In genomic region chr12:85704566-85704965, GRCm38 (mm10) we compare ENCODE assay signal across 8 mouse cellular contexts. TPM values are rescaled to one million over a fixed set of nuclear protein-coding genes. Genes with fewer than 3 reads are reported as not detected.
A peak's percentile ranks its signal among the peaks of the same experiment; 100 is the strongest.
DNase-seq lines count a peak whose midpoint lies in the region; ATAC-seq and TF ChIP-seq lines count a peak whose summit lies in the region.

No protein-coding gene starts in this region.

- WGBS in lung, embryonic 16.5 days, result 74% methylated on average over 7 of the region's 7 CpGs
- 32% methylated on average over 7 of the region's 7 CpGs for WGBS in liver, embryonic 14.5 days (ENCODE audit: insufficient replicate concordance)

- peak overlapping the region; percentile 93 for H3K27ac ChIP-seq in lung, embryonic 16.5 days (ENCODE audit: low read length)
- peak overlapping the region; percentile 55; the same call in 1 of the 2 replicates for H3K27ac ChIP-seq in liver, embryonic 14.5 days

- H3K27me3 ChIP-seq in erythroblast, embryonic 14.5 days (ENCODE audit: control insufficient read depth), result no peaks in the 10 kb centered on the region; the same call in 1 of the 2 replicates
- H3K27me3 ChIP-seq in lung, embryonic 16.5 days (ENCODE audit: control insufficient read depth, insufficient read depth, low read depth, low read length), result no peaks in the 10 kb centered on the region
- H3K27me3 ChIP-seq in liver, embryonic 14.5 days (ENCODE audit: control insufficient read depth, insufficient read depth, low read length), result no peaks in the 10 kb centered on the region

- no peak for ATAC-seq in erythroblast, adult 5-6 weeks (replicated peaks; ENCODE audit: low FRiP score, poor library complexity, severe bottlenecking)
- ATAC-seq in lung, embryonic 16.5 days (ENCODE audit: low read depth), result no peak
- no peak for ATAC-seq in liver, embryonic 14.5 days (ENCODE audit: insufficient read depth)

- no peak overlapping the region for H3K9ac ChIP-seq in lung, embryonic 16.5 days (ENCODE audit: low read length)
- no peak overlapping the region; the same call in 1 of the 2 replicates for H3K9ac ChIP-seq in liver, embryonic 14.5 days (replicated peaks)

- H3K4me1 ChIP-seq in erythroblast, embryonic 14.5 days (ENCODE audit: control insufficient read depth), result peaks cover 19% of the 10 kb centered on the region
- H3K4me1 ChIP-seq in lung, embryonic 16.5 days (replicated peaks; ENCODE audit: control insufficient read depth, insufficient read depth, low read length), result peaks cover 33% of the 10 kb centered on the region
- peaks cover 0 to 13% of the 10 kb centered on the region in 2 experiments; a peak in 2 of 4 replicates for H3K4me1 ChIP-seq in liver, embryonic 14.5 days (replicated peaks; ENCODE audit: control insufficient read depth in 2 of 2, insufficient read depth in 2 of 2, low read length in 1 of 2)

- no peaks in the 10 kb centered on the region for H3K36me3 ChIP-seq in erythroblast, embryonic 14.5 days (ENCODE audit: control insufficient read depth)
- no peaks in the 10 kb centered on the region for H3K36me3 ChIP-seq in lung, embryonic 16.5 days (ENCODE audit: control insufficient read depth, insufficient read depth, low read length)
- no peaks in the 10 kb centered on the region for H3K36me3 ChIP-seq in liver, embryonic 14.5 days (replicated peaks; ENCODE audit: control insufficient read depth, insufficient read depth, low read depth)

- DNase-seq in lung, postnatal 14 days, result no peak
- no peak for DNase-seq in liver, embryonic 14.5 days (ENCODE audit: low read depth in 3 of 3, low spot score in 3 of 3)
- DNase-seq in thymus, postnatal 0 days (ENCODE audit: low spot score), result peak; percentile 58
- no peak for DNase-seq in left cerebral cortex, adult 18-20 months (ENCODE audit: low spot score in 2 of 2)
- DNase-seq in frontal cortex, adult 2 months (ENCODE audit: extremely low spot score in 1 of 2, low spot score in 1 of 2), result no peak

- H3K4me2 ChIP-seq in lung, embryonic 16.5 days (ENCODE audit: low read depth, low read length), result no peak overlapping the region
- H3K4me2 ChIP-seq in liver, embryonic 14.5 days (ENCODE audit: low read depth), result peak overlapping the region; percentile 76

- peak overlapping the region; percentile 57 for H3K4me3 ChIP-seq in erythroblast, embryonic 14.5 days (replicated peaks)
- H3K4me3 ChIP-seq in lung, embryonic 16.5 days (ENCODE audit: low read length), result no peak overlapping the region
- H3K4me3 ChIP-seq in liver, embryonic 14.5 days (ENCODE audit: insufficient read depth in 1 of 2, low read depth in 2 of 2, low read length in 2 of 2), result no peak overlapping the region

- TF ChIP-seq EP300 in liver, embryonic 14.5 days (IDR thresholded peaks at IDR 0.05; ENCODE audit: low read depth), result no peak

- no peaks in the 10 kb centered on the region for H3K9me3 ChIP-seq in erythroblast, embryonic 14.5 days (ENCODE audit: control insufficient read depth, low read length)
- H3K9me3 ChIP-seq in lung, embryonic 16.5 days (ENCODE audit: control insufficient read depth, low read length), result no peaks in the 10 kb centered on the region
- H3K9me3 ChIP-seq in liver, embryonic 14.5 days (ENCODE audit: control insufficient read depth, low read length), result no peaks in the 10 kb centered on the region

- TF ChIP-seq CTCF in liver, embryonic 14.5 days (IDR thresholded peaks at IDR 0.05; ENCODE audit: low read depth), result 0 out of 2 replicates have a peak, but pooled peaks have one; percentile 8

RNA-seq across cellular contexts. Expression of gene Batf, which starts 18.1 kb away (rescaled TPM):
- 0.12 TPM in 1 of 2 replicates, not detected in the other for polyA plus RNA-seq in erythroblast, embryonic 14.5 days (2012)
- 3.6 TPM in 1 of 2 replicates, not detected in the other for total RNA-seq in erythroblast, adult 5-6 weeks (2015; ENCODE audit: low replicate concordance)
- 3.2 and 6.0 TPM in 2 replicates for total RNA-seq in erythroblast, adult 5-6 weeks (2017; ENCODE audit: low replicate concordance)
- 5.4 and 5.7 TPM in 2 replicates for polyA plus RNA-seq in lung, embryonic 16.5 days (2015; fragmentation: Nextera tagmentation; extraction: Ambion mirVana)
- polyA plus RNA-seq in liver, embryonic 14.5 days (2012; rRNA removed), result 2.6 and 3.6 TPM in 2 replicates
- 2.8 and 3.7 TPM in 2 replicates for polyA plus RNA-seq in liver, embryonic 14.5 days (2014; fragmentation: Nextera tagmentation; extraction: Ambion mirVana)
- polyA plus RNA-seq in thymus, postnatal 0 days (2015; fragmentation: Nextera tagmentation; extraction: Ambion mirVana), result 16.9 and 18.2 TPM in 2 replicates
- total RNA-seq in left cerebral cortex, adult 18-20 months (2021), result under 1 TPM; 0.40 to 0.73 TPM
- polyA plus RNA-seq in frontal cortex, adult 2 months (2012; rRNA removed), result 0.56 and 0.74 TPM in 2 replicates

RNA-seq across cellular contexts. Expression of gene Flvcr2, which starts 41.8 kb away (rescaled TPM):
- polyA plus RNA-seq in erythroblast, embryonic 14.5 days (2012), result not detected in 2 replicates
- total RNA-seq in erythroblast, adult 5-6 weeks (2015; ENCODE audit: low replicate concordance), result not detected in 2 replicates
- total RNA-seq in erythroblast, adult 5-6 weeks (2017; ENCODE audit: low replicate concordance), result not detected in 2 replicates
- 6.5 and 8.3 TPM in 2 replicates for polyA plus RNA-seq in lung, embryonic 16.5 days (2015; fragmentation: Nextera tagmentation; extraction: Ambion mirVana)
- polyA plus RNA-seq in liver, embryonic 14.5 days (2012; rRNA removed), result 2.7 TPM in 2 replicates
- 3.6 TPM in 2 replicates for polyA plus RNA-seq in liver, embryonic 14.5 days (2014; fragmentation: Nextera tagmentation; extraction: Ambion mirVana)
- polyA plus RNA-seq in thymus, postnatal 0 days (2015; fragmentation: Nextera tagmentation; extraction: Ambion mirVana), result 0.17 and 0.25 TPM in 2 replicates
- 1 to 10 TPM; 1.3 to 2.3 TPM for total RNA-seq in left cerebral cortex, adult 18-20 months (2021)
- 3.8 and 4.2 TPM in 2 replicates for polyA plus RNA-seq in frontal cortex, adult 2 months (2012; rRNA removed)
